Mouse (Mus musculus) stomach, postnatal 0 days (tissue): ENCODE measurements at regions not wholly inside any gene's neighbourhood (a gene's known extent, or its start where the extent isn't known, plus 50 kb on each side); places are given as distances from the start of the nearest gene placed in this dataset.

Experiments used
- ATAC-seq: fragments of 200-750 bp; cut with Nextera tagmentation; 2 replicates; pipeline ENCODE4 v1.8.0; 2017; ENCODE audit not compliant: low FRiP score, low TSS enrichment
- DNase-seq: peaks from one replicate; pipeline ENCODE4 v3.0.0-alpha.2; 2016; ENCODE audit warnings: low spot score
- H3K27ac ChIP-seq: fragments of 300-500 bp; sonication (generic); replicated peaks from 2 replicates; pipeline ENCODE4 v1.5.1; 2014; ENCODE audit warnings: mild to moderate bottlenecking, control low read depth
- H3K27me3 ChIP-seq: fragments of 300-500 bp; sonication (generic); 2 replicates; pipeline ENCODE4 v1.6.1; 2014; ENCODE audit warnings: low read length; ENCODE audit not compliant: control insufficient read depth, insufficient read depth
- H3K36me3 ChIP-seq: fragments of 300-500 bp; sonication (generic); 2 replicates; pipeline ENCODE4 v1.6.1; 2014; ENCODE audit warnings: low read length, mixed read lengths; ENCODE audit not compliant: control insufficient read depth, insufficient read depth
- H3K4me1 ChIP-seq: fragments of 300-500 bp; sonication (generic); replicated peaks from 2 replicates; pipeline ENCODE4 v1.6.1; 2014; ENCODE audit warnings: antibody characterized with exemption; ENCODE audit not compliant: control insufficient read depth, insufficient read depth
- H3K4me2 ChIP-seq: fragments of 300-500 bp; sonication (generic); replicated peaks from 2 replicates; pipeline ENCODE4 v1.6.1; 2014; ENCODE audit warnings: low read depth, mild to moderate bottlenecking, control low read depth, moderate library complexity
- H3K4me3 ChIP-seq: fragments of 300-500 bp; sonication (generic); 2 replicates; pipeline ENCODE4 v1.5.1; 2014; ENCODE audit warnings: low read depth, low read length, control low read depth
- H3K9ac ChIP-seq: fragments of 300-500 bp; sonication (generic); 2 replicates; pipeline ENCODE4 v1.6.1; 2014; ENCODE audit warnings: mild to moderate bottlenecking, low read length, control low read depth, mixed read lengths
- H3K9me3 ChIP-seq: fragments of 300-500 bp; sonication (generic); 2 replicates; pipeline ENCODE4 v1.6.1; 2016; ENCODE audit warnings: low read length; ENCODE audit not compliant: control insufficient read depth
- CTCF ChIP-seq: IDR thresholded peaks from 2 replicates; pipeline ENCODE4 v1.5.1; 2016; ENCODE audit warnings: antibody characterized with exemption, low read depth, mild to moderate bottlenecking, moderate library complexity
- EP300 ChIP-seq: optimal IDR thresholded peaks from 2 replicates; pipeline ENCODE3; 2016; ENCODE audit warnings: antibody characterized with exemption
- WGBS: fragments of 180-500 bp; shearing (Covaris S2); extraction: QIAGEN DNeasy Blood & Tissue Kit; methylation state at CpG from one replicate; pipeline ENCODE4 v1.1.7; 2014; 5-methylcytosine and 5-hydroxymethylcytosine counted together

GRCm38 (mm10) chr1:146185444-146185843 lies 309.1 kb upstream of the Brinp3 start:
- ATAC-seq = no peak
- 89% methylated on average over 2 of the region's 2 CpGs for WGBS
- TF ChIP-seq CTCF = no peak
- TF ChIP-seq EP300 = no peak

GRCm38 (mm10) chr1:146211646-146212045 lies 282.9 kb upstream of the Brinp3 start:
- H3K4me3 ChIP-seq = no peak overlapping the region
- no peaks in the 10 kb centered on the region for H3K9me3 ChIP-seq
- no peak overlapping the region for H3K27ac ChIP-seq
- H3K9ac ChIP-seq = no peak overlapping the region
- no peaks in the 10 kb centered on the region for H3K27me3 ChIP-seq
- WGBS = 40% methylated on average over 1 of the region's 1 CpGs
- DNase-seq (no peak), ATAC-seq (no peak)
- no peaks in the 10 kb centered on the region for H3K4me1 ChIP-seq
- no peak for TF ChIP-seq EP300
- no peak for TF ChIP-seq CTCF
- H3K4me2 ChIP-seq = no peak overlapping the region
- no peaks in the 10 kb centered on the region for H3K36me3 ChIP-seq

More at GRCm38 (mm10) chr1:146185444-146185843, 309.1 kb upstream of the Brinp3 start:
- H3K9ac ChIP-seq = no peak overlapping the region
- H3K27ac ChIP-seq = no peak overlapping the region
- no peaks in the 10 kb centered on the region for H3K4me1 ChIP-seq
- H3K27me3 ChIP-seq = no peaks in the 10 kb centered on the region
- no peak overlapping the region for H3K4me3 ChIP-seq
- H3K36me3 ChIP-seq = no peaks in the 10 kb centered on the region
- H3K4me2 ChIP-seq = no peak overlapping the region
- no peak for DNase-seq
- no peaks in the 10 kb centered on the region for H3K9me3 ChIP-seq

- H3K36me3 ChIP-seq = no peaks in the 10 kb centered on the region
- H3K27me3 ChIP-seq = no peaks in the 10 kb centered on the region
- 78% methylated on average over 7 of the region's 7 CpGs for WGBS
- no peak for DNase-seq
- no peaks in the 10 kb centered on the region for H3K4me1 ChIP-seq
- H3K4me3 ChIP-seq = no peak overlapping the region
- no peak overlapping the region for H3K9ac ChIP-seq
- TF ChIP-seq EP300 (no peak), CTCF (no peak)
- no peak overlapping the region for H3K27ac ChIP-seq
- no peak overlapping the region for H3K4me2 ChIP-seq
- ATAC-seq = no peak
- H3K9me3 ChIP-seq = no peaks in the 10 kb centered on the region
These were observed 262.8 kb upstream of the Brinp3 start for GRCm38 (mm10) chr1:146231487-146232466.

DNA sequence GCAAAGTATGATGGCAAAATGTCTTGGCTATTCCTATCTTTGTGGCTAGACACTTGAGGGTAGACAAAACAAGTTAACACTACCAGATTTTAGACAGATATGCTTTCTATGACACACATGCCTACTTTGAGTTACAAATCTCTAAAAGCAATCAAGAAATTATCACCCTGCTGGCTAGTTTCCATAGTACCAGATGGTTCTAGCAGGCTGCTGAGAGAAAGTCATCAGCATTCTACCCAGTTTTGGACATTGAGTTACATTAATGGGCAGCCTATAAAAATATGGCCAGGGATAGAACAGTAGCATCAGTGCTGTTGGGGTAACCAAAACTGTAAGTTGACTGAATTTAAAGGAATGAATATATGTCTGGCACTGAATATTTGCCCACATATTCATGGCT lies 234.2 kb upstream of the Brinp3 start:
- no peaks in the 10 kb centered on the region for H3K27me3 ChIP-seq
- H3K9me3 ChIP-seq = no peaks in the 10 kb centered on the region
- no peak overlapping the region for H3K4me3 ChIP-seq
- no peak overlapping the region for H3K9ac ChIP-seq
- TF ChIP-seq EP300 (no peak), CTCF (no peak)
- ATAC-seq = no peak
- no peak overlapping the region for H3K4me2 ChIP-seq
- no peak for DNase-seq
- no peaks in the 10 kb centered on the region for H3K4me1 ChIP-seq
- H3K27ac ChIP-seq = no peak overlapping the region
- H3K36me3 ChIP-seq = no peaks in the 10 kb centered on the region

GRCm38 (mm10) chr1:146299031-146299430 lies 195.5 kb upstream of the Brinp3 start:
- no peaks in the 10 kb centered on the region for H3K9me3 ChIP-seq
- H3K27me3 ChIP-seq = no peaks in the 10 kb centered on the region
- no peaks in the 10 kb centered on the region for H3K4me1 ChIP-seq
- no peak overlapping the region for H3K4me2 ChIP-seq
- 80% methylated on average over 4 of the region's 4 CpGs for WGBS
- H3K4me3 ChIP-seq = no peak overlapping the region
- H3K27ac ChIP-seq = no peak overlapping the region
- TF ChIP-seq CTCF = no peak
- TF ChIP-seq EP300 = no peak
- no peak overlapping the region for H3K9ac ChIP-seq
- no peak for DNase-seq
- no peaks in the 10 kb centered on the region for H3K36me3 ChIP-seq
- ATAC-seq = no peak

GRCm38 (mm10) chr1:146312547-146312946 lies 182.0 kb upstream of the Brinp3 start:
- H3K9me3 ChIP-seq = no peaks in the 10 kb centered on the region
- no peak overlapping the region for H3K4me3 ChIP-seq
- WGBS = 79% methylated on average over 4 of the region's 4 CpGs
- H3K27ac ChIP-seq = no peak overlapping the region
- ATAC-seq = no peak
- H3K4me2 ChIP-seq = no peak overlapping the region
- no peak overlapping the region for H3K9ac ChIP-seq
- H3K4me1 ChIP-seq = no peaks in the 10 kb centered on the region
- no peak for TF ChIP-seq CTCF
- no peak for TF ChIP-seq EP300
- H3K27me3 ChIP-seq = no peaks in the 10 kb centered on the region
- H3K36me3 ChIP-seq = no peaks in the 10 kb centered on the region
- no peak for DNase-seq
